Mouse (Mus musculus) lung, embryonic 14.5 days (tissue): ENCODE data around the gene Uba7. TPM values are rescaled to one million over a fixed set of nuclear protein-coding genes. Genes with fewer than 3 reads are reported as not detected.

Experiments used
- ATAC-seq: fragments of 200-750 bp; cut with Nextera tagmentation; 2 replicates; pipeline ENCODE4 v1.8.0; 2017; ENCODE audit warnings: mild to moderate bottlenecking, moderate TSS enrichment, moderate library complexity; ENCODE audit not compliant: insufficient read depth
- DNase-seq: peaks from one replicate; pipeline ENCODE4 v3.0.0-alpha.2; 2015
- H3K27ac ChIP-seq: fragments of 300-500 bp; sonication (generic); 2 replicates; pipeline ENCODE4 v1.5.1; 2014; ENCODE audit warnings: low read depth, mild to moderate bottlenecking, moderate library complexity
- H3K27me3 ChIP-seq: fragments of 300-500 bp; sonication (generic); 2 replicates; pipeline ENCODE4 v1.6.1; 2014; ENCODE audit warnings: low read length, control low read depth; ENCODE audit not compliant: insufficient read depth
- H3K36me3 ChIP-seq: fragments of 300-500 bp; sonication (generic); 2 replicates; pipeline ENCODE4 v1.6.1; 2014; ENCODE audit warnings: control low read depth; ENCODE audit not compliant: insufficient read depth
- H3K4me1 ChIP-seq: fragments of 300-500 bp; sonication (generic); 2 replicates; pipeline ENCODE4 v1.6.1; 2014; ENCODE audit warnings: antibody characterized with exemption, control low read depth; ENCODE audit not compliant: insufficient read depth
- H3K4me2 ChIP-seq: fragments of 300-500 bp; sonication (generic); 2 replicates; pipeline ENCODE4 v1.6.1; 2014; ENCODE audit warnings: mild to moderate bottlenecking
- H3K4me3 ChIP-seq: fragments of 300-500 bp; sonication (generic); 2 replicates; pipeline ENCODE4 v1.5.1; 2014; ENCODE audit warnings: low read depth, low read length
- H3K9ac ChIP-seq: fragments of 300-500 bp; sonication (generic); 2 replicates; pipeline ENCODE4 v1.6.1; 2014
- H3K9me3 ChIP-seq: fragments of 300-500 bp; sonication (generic); 2 replicates; pipeline ENCODE4 v1.6.1; 2016; ENCODE audit warnings: low read depth, low read length, control low read depth
- CTCF ChIP-seq: IDR thresholded peaks from 2 replicates; pipeline ENCODE4 v1.5.1; 2016; ENCODE audit warnings: antibody characterized with exemption, low read depth
- WGBS: fragments of 180-500 bp; shearing (Covaris S2); extraction: QIAGEN DNeasy Blood & Tissue Kit; methylation state at CpG from one replicate; pipeline ENCODE4 v1.1.7; 2014; 5-methylcytosine and 5-hydroxymethylcytosine counted together
- polyA plus RNA-seq: library from polyadenylated mRNA; unstranded; fragments of >200 nt; fragmentation: Nextera tagmentation; extraction: Ambion mirVana; gene quantifications from 2 replicates; pipeline ENCODE4 v1.2.1, GENCODE M21; 2014

Uba7 gene
- polyA plus RNA-seq, 1 experiment from 2014 or later = 18.1 TPM

DNA sequence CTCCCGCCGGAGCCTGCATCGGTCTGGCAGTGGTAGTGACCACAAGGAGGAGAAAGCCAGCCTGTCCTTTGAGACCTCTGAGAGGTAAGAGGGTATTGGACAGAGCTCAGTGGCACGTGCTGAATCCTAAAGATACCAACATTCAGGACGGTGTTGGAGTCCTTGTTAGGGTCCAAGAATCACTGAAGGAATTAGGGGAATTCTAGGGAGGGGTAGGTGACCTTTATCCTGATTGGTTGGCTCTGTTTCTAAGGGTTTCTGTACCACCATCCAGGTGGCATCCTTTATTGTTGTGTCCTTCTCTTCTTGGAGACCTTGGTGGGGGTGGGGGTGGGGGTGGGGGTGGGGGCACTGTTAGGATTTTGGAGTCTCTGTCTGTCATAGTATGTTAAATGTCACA is 56.8 kb downstream of the Uba7 start:
- no peaks in the 10 kb centered on the region for H3K9me3 ChIP-seq
- TF ChIP-seq CTCF = no peak
- no peak overlapping the region for H3K9ac ChIP-seq
- WGBS = 85% methylated on average over 5 of the region's 5 CpGs
- no peak overlapping the region for H3K4me3 ChIP-seq
- ATAC-seq = no peak
- H3K27ac ChIP-seq = no peak overlapping the region
- no peaks in the 10 kb centered on the region for H3K4me1 ChIP-seq
- DNase-seq = no peak
- no peak overlapping the region for H3K4me2 ChIP-seq
- peaks cover 54% of the 10 kb centered on the region for H3K36me3 ChIP-seq
- H3K27me3 ChIP-seq = no peaks in the 10 kb centered on the region

Other genes starting within 250 kb of the Uba7 start
- gene Rbm5, start 204.5 kb upstream of the Uba7 start, polyA plus RNA-seq = 176 and 184 TPM in 2 replicates
- 73.2 and 74.4 TPM in 2 replicates for gene Rbm6, start 102.3 kb upstream of the Uba7 start, polyA plus RNA-seq
- 11.9 and 13.0 TPM in 2 replicates for gene Mon1a, start 87.4 kb upstream of the Uba7 start, polyA plus RNA-seq
- 1.7 and 2.2 TPM in 2 replicates for gene Mst1r, start 68.6 kb upstream of the Uba7 start, polyA plus RNA-seq
- not detected in 2 replicates for gene Actl11, start 47.0 kb upstream of the Uba7 start, polyA plus RNA-seq
- gene Camkv, start 39.8 kb upstream of the Uba7 start, polyA plus RNA-seq = 2.7 TPM in 2 replicates
- gene Traip, start 25.4 kb upstream of the Uba7 start, polyA plus RNA-seq = 30.7 and 31.2 TPM in 2 replicates
- 4.0 and 4.5 TPM in 2 replicates for gene Gm20661, start 7.6 kb downstream of the Uba7 start, polyA plus RNA-seq
- gene Inka1, start 10.4 kb downstream of the Uba7 start, polyA plus RNA-seq = 74.2 and 81.8 TPM in 2 replicates
- gene Cdhr4, start 17.0 kb downstream of the Uba7 start, polyA plus RNA-seq = 7.7 and 8.3 TPM in 2 replicates
- gene Gm20662, start 20.8 kb downstream of the Uba7 start, polyA plus RNA-seq = 0.30 and 0.37 TPM in 2 replicates
- 28.4 and 29.3 TPM in 2 replicates for gene Ip6k1, start 27.0 kb downstream of the Uba7 start, polyA plus RNA-seq
- gene Gmppb, start 73.7 kb downstream of the Uba7 start, polyA plus RNA-seq = 22.2 and 25.7 TPM in 2 replicates
- 3.1 and 3.4 TPM in 2 replicates for gene Amigo3, start 77.7 kb downstream of the Uba7 start, polyA plus RNA-seq
- gene Mst1, start 104.9 kb downstream of the Uba7 start, polyA plus RNA-seq = 0.18 and 0.20 TPM in 2 replicates
- gene Rnf123, start 107.8 kb downstream of the Uba7 start, polyA plus RNA-seq = 27.9 and 30.9 TPM in 2 replicates
- 49.4 and 49.9 TPM in 2 replicates for gene Apeh, start 119.1 kb downstream of the Uba7 start, polyA plus RNA-seq
- gene Bsn, start 214.9 kb downstream of the Uba7 start, polyA plus RNA-seq = 0.15 and 0.24 TPM in 2 replicates